Comparison of ENCODE assay signal across 7 mouse cellular contexts in genomic region chr4:135439188-135439647, GRCm38 (mm10). TPM values are rescaled to one million over a fixed set of nuclear protein-coding genes. Genes with fewer than 3 reads are reported as not detected.
DNase-seq lines count a peak whose midpoint lies in the region; ATAC-seq lines count a peak whose summit lies in the region.

No protein-coding gene starts in this region.

- peak overlapping the region; percentile 46; the same call in 1 of the 2 replicates for H3K9ac ChIP-seq in lung, embryonic 16.5 days (ENCODE audit: low read length)
- no peak overlapping the region for H3K9ac ChIP-seq in neural tube, embryonic 15.5 days (replicated peaks)

- H3K4me3 ChIP-seq in lung, embryonic 16.5 days (ENCODE audit: low read length): peak overlapping the region; percentile 14; the same call in 1 of the 2 replicates
- H3K4me3 ChIP-seq in neural tube, embryonic 15.5 days (replicated peaks): no peak overlapping the region

- WGBS in lung, embryonic 16.5 days: 2% methylated on average over 15 of the region's 15 CpGs
- 3% methylated on average over 15 of the region's 15 CpGs for WGBS in neural tube, embryonic 15.5 days

- H3K27ac ChIP-seq in lung, embryonic 16.5 days (ENCODE audit: low read length): peak overlapping the region; percentile 4; the same call in 1 of the 2 replicates
- 0 out of 2 replicates have a peak overlapping the region, but pooled peaks have one; percentile 1 for H3K27ac ChIP-seq in neural tube, embryonic 15.5 days (replicated peaks)

- peak overlapping the region; percentile 45 for H3K4me2 ChIP-seq in lung, embryonic 16.5 days (ENCODE audit: low read depth, low read length)
- H3K4me2 ChIP-seq in neural tube, embryonic 15.5 days: peak overlapping the region; percentile 31

- peaks cover 10% of the 10 kb centered on the region; the same call in 1 of the 2 replicates for H3K4me1 ChIP-seq in lung, embryonic 16.5 days (replicated peaks; ENCODE audit: control insufficient read depth, insufficient read depth, low read length)
- peaks cover 12% of the 10 kb centered on the region for H3K4me1 ChIP-seq in neural tube, embryonic 15.5 days

- ATAC-seq in common myeloid progenitor, adult 5-6 weeks (replicated peaks; ENCODE audit: low read depth, poor library complexity, severe bottlenecking): peak; percentile 91
- peak; percentile 95 for ATAC-seq in lung, embryonic 16.5 days (ENCODE audit: low read depth)
- ATAC-seq in neural tube, embryonic 15.5 days (ENCODE audit: low FRiP score): no peak

- H3K36me3 ChIP-seq in lung, embryonic 16.5 days (ENCODE audit: control insufficient read depth, insufficient read depth, low read length): no peaks in the 10 kb centered on the region
- no peaks in the 10 kb centered on the region for H3K36me3 ChIP-seq in neural tube, embryonic 15.5 days

- no peaks in the 10 kb centered on the region for H3K9me3 ChIP-seq in lung, embryonic 16.5 days (ENCODE audit: control insufficient read depth, low read length)
- no peaks in the 10 kb centered on the region for H3K9me3 ChIP-seq in neural tube, embryonic 15.5 days (replicated peaks)

- peak; percentile 83 for DNase-seq in Muller cell, postnatal 12 days (ENCODE audit: inconsistent ontology term)
- peak; percentile 47 to 54 for DNase-seq in heart, adult 9 months (ENCODE audit: low spot score in 2 of 2)
- peak; percentile 45 to 46 for DNase-seq in kidney, adult 8-10 months
- no peak for DNase-seq in cerebellum, adult 8-10 months

- H3K27me3 ChIP-seq in lung, embryonic 16.5 days (ENCODE audit: control insufficient read depth, insufficient read depth, low read depth, low read length): no peaks in the 10 kb centered on the region
- H3K27me3 ChIP-seq in neural tube, embryonic 15.5 days (replicated peaks): no peaks in the 10 kb centered on the region

RNA-seq across cellular contexts. Expression of gene Rcan3, which starts 5.6 kb away (rescaled TPM):
- 6.1 and 11.1 TPM in 2 replicates for total RNA-seq in common myeloid progenitor, adult 5-6 weeks (2017)
- polyA plus RNA-seq in lung, embryonic 16.5 days (2015; fragmentation: Nextera tagmentation; extraction: Ambion mirVana): 10.7 and 11.8 TPM in 2 replicates
- 44.0 and 47.8 TPM in 2 replicates for polyA plus RNA-seq in neural tube, embryonic 15.5 days (2015; fragmentation: Nextera tagmentation; extraction: Ambion mirVana)

RNA-seq across cellular contexts. Expression of gene Ncmap, which starts 41.2 kb away (rescaled TPM):
- not detected in 2 replicates for total RNA-seq in common myeloid progenitor, adult 5-6 weeks (2017)
- 7.4 and 8.5 TPM in 2 replicates for polyA plus RNA-seq in lung, embryonic 16.5 days (2015; fragmentation: Nextera tagmentation; extraction: Ambion mirVana)
- 1.7 and 2.2 TPM in 2 replicates for polyA plus RNA-seq in neural tube, embryonic 15.5 days (2015; fragmentation: Nextera tagmentation; extraction: Ambion mirVana)

RNA-seq across cellular contexts. Expression of gene Stpg1, which starts 55.4 kb away (rescaled TPM):
- total RNA-seq in common myeloid progenitor, adult 5-6 weeks (2017): not detected in 2 replicates
- polyA plus RNA-seq in lung, embryonic 16.5 days (2015; fragmentation: Nextera tagmentation; extraction: Ambion mirVana): 0.77 and 1.4 TPM in 2 replicates
- 0.23 and 0.37 TPM in 2 replicates for polyA plus RNA-seq in neural tube, embryonic 15.5 days (2015; fragmentation: Nextera tagmentation; extraction: Ambion mirVana)

RNA-seq across cellular contexts. Expression of gene Nipal3, which starts 55.6 kb away (rescaled TPM):
- 31.7 and 39.1 TPM in 2 replicates for total RNA-seq in common myeloid progenitor, adult 5-6 weeks (2017)
- polyA plus RNA-seq in lung, embryonic 16.5 days (2015; fragmentation: Nextera tagmentation; extraction: Ambion mirVana): 4.8 and 6.0 TPM in 2 replicates
- polyA plus RNA-seq in neural tube, embryonic 15.5 days (2015; fragmentation: Nextera tagmentation; extraction: Ambion mirVana): 8.0 and 8.7 TPM in 2 replicates
